Comparison of ENCODE assay signal across 8 mouse cellular contexts in the genomic region with DNA sequence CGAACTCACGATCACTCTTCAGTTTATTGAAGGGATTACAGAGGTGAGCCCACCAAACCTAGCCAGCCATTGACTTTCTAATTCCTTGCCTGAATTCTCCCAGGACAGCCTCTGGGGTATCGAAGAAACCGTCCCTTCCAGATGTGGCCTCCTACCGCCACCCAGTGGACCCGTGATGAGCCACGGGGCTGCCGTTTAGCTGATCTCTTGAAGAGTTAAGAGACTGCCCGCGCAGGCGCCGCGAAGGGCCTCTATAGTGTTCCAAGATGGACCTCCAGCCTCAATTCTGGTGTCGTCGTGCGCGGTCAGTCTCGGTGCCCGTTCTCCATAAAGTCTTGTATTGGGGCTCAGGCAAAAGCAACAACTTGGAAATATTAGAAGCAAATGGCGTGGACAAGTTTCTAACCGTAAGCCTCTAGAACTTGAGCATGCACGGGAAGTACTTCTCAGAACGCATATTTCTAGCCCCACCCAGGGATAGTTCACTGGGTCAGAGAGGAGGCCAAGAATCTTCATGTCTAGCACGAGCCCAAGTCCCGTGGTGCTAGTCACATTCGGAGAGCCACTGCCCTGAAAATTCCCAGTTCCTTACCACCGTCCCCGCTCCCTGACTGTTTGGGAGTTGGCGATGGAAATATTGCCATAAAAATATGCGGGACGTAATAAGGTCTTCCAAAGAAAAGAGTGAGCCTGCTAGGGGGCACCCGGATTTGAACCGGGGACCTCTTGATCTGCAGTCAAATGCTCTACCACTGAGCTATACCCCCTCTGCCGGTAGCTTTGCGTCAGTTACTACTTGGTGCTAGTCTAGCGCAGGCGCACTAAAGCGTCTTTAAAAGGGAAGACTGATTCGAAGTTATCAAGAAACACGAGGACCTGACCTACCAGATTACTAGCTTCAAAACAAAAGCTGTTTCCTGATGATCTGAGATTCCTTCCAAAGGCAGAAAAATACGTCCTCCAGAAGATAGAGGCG. TPM values are rescaled to one million over a fixed set of nuclear protein-coding genes. Genes with fewer than 3 reads are reported as not detected.
A peak's percentile ranks its signal among the peaks of the same experiment; 100 is the strongest.
DNase-seq lines count a peak whose midpoint lies in the region; ATAC-seq lines count a peak whose summit lies in the region.

No protein-coding gene starts in this region.

- peak overlapping the region; percentile 84 for H3K4me3 ChIP-seq in hindbrain, embryonic 13.5 days

- DNase-seq in NIH3T3 (ENCODE audit: low read depth): peak; percentile 98
- DNase-seq in cerebellum, postnatal 10 days: peak; percentile 95 to 97
- peak; percentile 91 to 97 for DNase-seq in frontal cortex, postnatal 14 days (ENCODE audit: low spot score in 2 of 2)
- peak; percentile 98 to 99 for DNase-seq in layer of hippocampus, postnatal 25 days (ENCODE audit: extremely low spot score in 1 of 2, low spot score in 1 of 2)
- peak; percentile 95 for DNase-seq in lung, postnatal 25 days (ENCODE audit: low spot score)
- peak; percentile 98 for DNase-seq in retina, embryonic 14.5 days (ENCODE audit: low spot score)
- DNase-seq in thymus, postnatal 4 days: peak; percentile 95

- no peaks in the 10 kb centered on the region for H3K36me3 ChIP-seq in hindbrain, embryonic 13.5 days

- ATAC-seq in hindbrain, embryonic 13.5 days (ENCODE audit: low FRiP score): peak; percentile 83

- peak overlapping the region; percentile 65 for H3K4me2 ChIP-seq in hindbrain, embryonic 13.5 days

- H3K9me3 ChIP-seq in hindbrain, embryonic 13.5 days: no peaks in the 10 kb centered on the region

- peaks cover 55% of the 10 kb centered on the region for H3K27me3 ChIP-seq in hindbrain, embryonic 13.5 days

- peak overlapping the region; percentile 91 for H3K27ac ChIP-seq in hindbrain, embryonic 13.5 days

- H3K9ac ChIP-seq in hindbrain, embryonic 13.5 days: peak overlapping the region; percentile 85

- peaks cover 35% of the 10 kb centered on the region for H3K4me1 ChIP-seq in hindbrain, embryonic 13.5 days (replicated peaks)

- under 1% methylated on average over 42 of the region's 42 CpGs for WGBS in hindbrain, embryonic 13.5 days

RNA-seq across cellular contexts. Expression of gene Plxdc1, which starts 1.6 kb away (rescaled TPM):
- polyA plus RNA-seq in hindbrain, embryonic 13.5 days (2015; fragmentation: Nextera tagmentation; extraction: Ambion mirVana): 0.60 and 0.89 TPM in 2 replicates
- total RNA-seq in layer of hippocampus, postnatal 25 days (2021): 1 to 10 TPM; 8.2 to 9.1 TPM

RNA-seq across cellular contexts. Expression of gene Arl5c, which starts 8.1 kb away (rescaled TPM):
- 10.7 TPM in 2 replicates for polyA plus RNA-seq in hindbrain, embryonic 13.5 days (2015; fragmentation: Nextera tagmentation; extraction: Ambion mirVana)
- total RNA-seq in layer of hippocampus, postnatal 25 days (2021): 1 to 10 TPM in 1 of 2 experiments, under 1 TPM in 1; 0.71 to 1.2 TPM

RNA-seq across cellular contexts. Expression of gene Cacnb1, which starts 35.0 kb away (rescaled TPM):
- polyA plus RNA-seq in hindbrain, embryonic 13.5 days (2015; fragmentation: Nextera tagmentation; extraction: Ambion mirVana): 51.6 and 57.4 TPM in 2 replicates
- total RNA-seq in layer of hippocampus, postnatal 25 days (2021): 100 to 1,000 TPM; 138 to 144 TPM

RNA-seq across cellular contexts. Expression of gene Rpl19, which starts 38.7 kb away (rescaled TPM):
- polyA plus RNA-seq in hindbrain, embryonic 13.5 days (2015; fragmentation: Nextera tagmentation; extraction: Ambion mirVana): 689 and 706 TPM in 2 replicates
- total RNA-seq in layer of hippocampus, postnatal 25 days (2021): 100 to 1,000 TPM; 567 to 626 TPM

Comparison
In these comparisons a context has a peak if more than half of its experiments do, and no peak if none do; other contexts are left out.
1. Peak in every context shown above with its lines: DNase-seq, ATAC-seq, H3K4me3 ChIP-seq and H3K27ac ChIP-seq.